ENCODE assay signal across 8 mouse cellular contexts in genomic region chr7:127935748-127936159, GRCm38 (mm10). TPM values are rescaled to one million over a fixed set of nuclear protein-coding genes. Genes with fewer than 3 reads are reported as not detected.
DNase-seq lines count a peak whose midpoint lies in the region; ATAC-seq and TF ChIP-seq lines count a peak whose summit lies in the region.

No protein-coding gene starts in this region.

- no peaks in the 10 kb centered on the region for H3K27me3 ChIP-seq in kidney, embryonic 14.5 days (ENCODE audit: control insufficient read depth, insufficient read depth, low read length)
- H3K27me3 ChIP-seq in hindbrain, embryonic 16.5 days (replicated peaks; ENCODE audit: control insufficient read depth, insufficient read depth, low read length) = no peaks in the 10 kb centered on the region; the same call in 1 of the 2 replicates
- peaks cover 4% of the 10 kb centered on the region; the same call in 1 of the 2 replicates for H3K27me3 ChIP-seq in midbrain, embryonic 13.5 days

- H3K4me1 ChIP-seq in kidney, embryonic 14.5 days (ENCODE audit: control insufficient read depth, insufficient read depth, low read length) = peaks cover 29% of the 10 kb centered on the region
- peaks cover 32% of the 10 kb centered on the region for H3K4me1 ChIP-seq in bone marrow macrophage, adult 2 months (ENCODE audit: control insufficient read depth, insufficient read depth, low read length)
- H3K4me1 ChIP-seq in hindbrain, embryonic 16.5 days (ENCODE audit: control insufficient read depth, insufficient read depth, low read depth, low read length) = peaks cover 12% of the 10 kb centered on the region
- H3K4me1 ChIP-seq in midbrain, embryonic 13.5 days (replicated peaks) = peaks cover 19% of the 10 kb centered on the region

- H3K36me3 ChIP-seq in kidney, embryonic 14.5 days (ENCODE audit: control insufficient read depth, insufficient read depth, low read length) = no peaks in the 10 kb centered on the region
- H3K36me3 ChIP-seq in hindbrain, embryonic 16.5 days (ENCODE audit: control insufficient read depth, insufficient read depth, low read length) = no peaks in the 10 kb centered on the region
- no peaks in the 10 kb centered on the region for H3K36me3 ChIP-seq in midbrain, embryonic 13.5 days

- under 1% methylated on average over 38 of the region's 38 CpGs for whole genome bisulfite sequencing in kidney, embryonic 14.5 days
- under 1% methylated on average over 34 of the region's 38 CpGs for WGBS in hindbrain, embryonic 16.5 days
- under 1% methylated on average over 38 of the region's 38 CpGs for WGBS in midbrain, embryonic 13.5 days

- peak; percentile 32 for ATAC-seq in kidney, embryonic 14.5 days (ENCODE audit: low FRiP score, low TSS enrichment)
- ATAC-seq in hindbrain, embryonic 16.5 days = peak; percentile 83
- ATAC-seq in midbrain, embryonic 13.5 days = peak; percentile 70

- no peak for DNase-seq in kidney, postnatal 25 days
- no peak for DNase-seq in cerebellum, adult 11 months
- DNase-seq in urinary bladder, postnatal 36 days (ENCODE audit: low spot score in 2 of 2) = no peak
- no peak for DNase-seq in Muller cell, postnatal 12 days (ENCODE audit: inconsistent ontology term)

- H3K9me3 ChIP-seq in kidney, embryonic 14.5 days (ENCODE audit: control insufficient read depth, low read length) = no peaks in the 10 kb centered on the region
- H3K9me3 ChIP-seq in hindbrain, embryonic 16.5 days (ENCODE audit: control insufficient read depth, low read length) = no peaks in the 10 kb centered on the region
- H3K9me3 ChIP-seq in midbrain, embryonic 13.5 days = no peaks in the 10 kb centered on the region

- H3K9ac ChIP-seq in kidney, embryonic 14.5 days (ENCODE audit: low read depth, low read length) = peak overlapping the region; percentile 76
- peak overlapping the region; percentile 93 for H3K9ac ChIP-seq in hindbrain, embryonic 16.5 days (ENCODE audit: low read depth, low read length)
- H3K9ac ChIP-seq in midbrain, embryonic 13.5 days (replicated peaks) = peak overlapping the region; percentile 86

- peak overlapping the region; percentile 99 for H3K4me2 ChIP-seq in kidney, embryonic 14.5 days (replicated peaks; ENCODE audit: low read depth, low read length)
- peak overlapping the region; percentile 93 for H3K4me2 ChIP-seq in hindbrain, embryonic 16.5 days (ENCODE audit: low read length)
- peak overlapping the region; percentile 83 for H3K4me2 ChIP-seq in midbrain, embryonic 13.5 days (replicated peaks)

- H3K27ac ChIP-seq in kidney, embryonic 14.5 days (ENCODE audit: low read depth, low read length) = no peak overlapping the region; the same call in 1 of the 2 replicates
- 0 out of 2 replicates have a peak overlapping the region, but pooled peaks have one; percentile 5 for H3K27ac ChIP-seq in bone marrow macrophage, adult 2 months (ENCODE audit: insufficient read depth, low read depth, low read length)
- peak overlapping the region; percentile 90 for H3K27ac ChIP-seq in hindbrain, embryonic 16.5 days (ENCODE audit: low read depth, low read length)
- H3K27ac ChIP-seq in midbrain, embryonic 13.5 days = peak overlapping the region; percentile 74

- no peak for TF ChIP-seq CTCF in bone marrow macrophage, adult 2 months (IDR thresholded peaks at IDR 0.05; ENCODE audit: low read depth, low read length)

- TF ChIP-seq POLR2A in bone marrow macrophage, adult 2 months (IDR thresholded peaks at IDR 0.05; ENCODE audit: borderline replicate concordance, low read depth, low read length) = no peak

- H3K4me3 ChIP-seq in kidney, embryonic 14.5 days (ENCODE audit: low read length) = peak overlapping the region; percentile 71
- H3K4me3 ChIP-seq in bone marrow macrophage, adult 2 months (ENCODE audit: insufficient read depth, low read length) = peak overlapping the region; percentile 85
- H3K4me3 ChIP-seq in hindbrain, embryonic 16.5 days (ENCODE audit: low read length) = peak overlapping the region; percentile 85
- H3K4me3 ChIP-seq in midbrain, embryonic 13.5 days (replicated peaks) = peak overlapping the region; percentile 70

RNA-seq across cellular contexts. Expression of gene Prss8, which starts 5.8 kb away (rescaled TPM):
- polyA plus RNA-seq in kidney, embryonic 14.5 days (2014; fragmentation: Nextera tagmentation; extraction: Ambion mirVana) = 44.7 and 47.1 TPM in 2 replicates
- not detected in 2 replicates for polyA plus RNA-seq in bone marrow macrophage, adult 2 months (2012; ENCODE audit: insufficient read depth, insufficient read length, missing spikeins)
- polyA plus RNA-seq in hindbrain, embryonic 16.5 days (2015; fragmentation: Nextera tagmentation; extraction: Ambion mirVana) = 0.50 TPM in 2 replicates
- 0.20 and 0.35 TPM in 2 replicates for polyA plus RNA-seq in midbrain, embryonic 13.5 days (2015; fragmentation: Nextera tagmentation; extraction: Ambion mirVana)

RNA-seq across cellular contexts. Expression of gene Prss36, which starts 10.8 kb away (rescaled TPM):
- 12.1 and 12.4 TPM in 2 replicates for polyA plus RNA-seq in kidney, embryonic 14.5 days (2014; fragmentation: Nextera tagmentation; extraction: Ambion mirVana)
- polyA plus RNA-seq in bone marrow macrophage, adult 2 months (2012; ENCODE audit: insufficient read depth, insufficient read length, missing spikeins) = 1.7 and 2.6 TPM in 2 replicates
- polyA plus RNA-seq in hindbrain, embryonic 16.5 days (2015; fragmentation: Nextera tagmentation; extraction: Ambion mirVana) = 14.3 and 14.9 TPM in 2 replicates
- polyA plus RNA-seq in midbrain, embryonic 13.5 days (2015; fragmentation: Nextera tagmentation; extraction: Ambion mirVana) = 11.8 and 12.7 TPM in 2 replicates

RNA-seq across cellular contexts. Expression of gene Kat8, which starts 23.4 kb away (rescaled TPM):
- polyA plus RNA-seq in kidney, embryonic 14.5 days (2014; fragmentation: Nextera tagmentation; extraction: Ambion mirVana) = 37.2 and 48.9 TPM in 2 replicates
- 23.7 and 29.1 TPM in 2 replicates for polyA plus RNA-seq in bone marrow macrophage, adult 2 months (2012; ENCODE audit: insufficient read depth, insufficient read length, missing spikeins)
- 42.1 and 42.3 TPM in 2 replicates for polyA plus RNA-seq in hindbrain, embryonic 16.5 days (2015; fragmentation: Nextera tagmentation; extraction: Ambion mirVana)
- 51.0 and 56.0 TPM in 2 replicates for polyA plus RNA-seq in midbrain, embryonic 13.5 days (2015; fragmentation: Nextera tagmentation; extraction: Ambion mirVana)

RNA-seq across cellular contexts. Expression of gene Fus, which starts 31.5 kb away (rescaled TPM):
- 62.7 and 77.7 TPM in 2 replicates for polyA plus RNA-seq in kidney, embryonic 14.5 days (2014; fragmentation: Nextera tagmentation; extraction: Ambion mirVana)
- 318 and 323 TPM in 2 replicates for polyA plus RNA-seq in bone marrow macrophage, adult 2 months (2012; ENCODE audit: insufficient read depth, insufficient read length, missing spikeins)
- polyA plus RNA-seq in hindbrain, embryonic 16.5 days (2015; fragmentation: Nextera tagmentation; extraction: Ambion mirVana) = 275 and 318 TPM in 2 replicates
- polyA plus RNA-seq in midbrain, embryonic 13.5 days (2015; fragmentation: Nextera tagmentation; extraction: Ambion mirVana) = 415 and 452 TPM in 2 replicates

RNA-seq across cellular contexts. Expression of gene Bckdk, which starts 31.9 kb away (rescaled TPM):
- 152 and 155 TPM in 2 replicates for polyA plus RNA-seq in kidney, embryonic 14.5 days (2014; fragmentation: Nextera tagmentation; extraction: Ambion mirVana)
- 50.9 and 73.8 TPM in 2 replicates for polyA plus RNA-seq in bone marrow macrophage, adult 2 months (2012; ENCODE audit: insufficient read depth, insufficient read length, missing spikeins)
- polyA plus RNA-seq in hindbrain, embryonic 16.5 days (2015; fragmentation: Nextera tagmentation; extraction: Ambion mirVana) = 67.1 and 72.5 TPM in 2 replicates
- 74.7 and 74.8 TPM in 2 replicates for polyA plus RNA-seq in midbrain, embryonic 13.5 days (2015; fragmentation: Nextera tagmentation; extraction: Ambion mirVana)

Comparison
In these comparisons a context has a peak if more than half of its experiments do, and no peak if none do; other contexts are left out.
1. ATAC-seq: peak in every context shown above with its lines; median percentile 83 in hindbrain, embryonic 16.5 days; 70 in midbrain, embryonic 13.5 days; 32 in kidney, embryonic 14.5 days.
2. RNA of gene Prss8, which starts 5.8 kb away (polyA plus RNA-seq): 44.7 to 47.1 TPM in kidney, embryonic 14.5 days; 0.50 TPM in hindbrain, embryonic 16.5 days, 0.20 to 0.35 TPM in midbrain, embryonic 13.5 days and not detected in bone marrow macrophage, adult 2 months; every median in the first group is over 10 times any median in the second.
3. Peak in every context shown above with its lines, with median percentiles within 50 percentile points of each other: H3K4me2 ChIP-seq, H3K4me3 ChIP-seq and H3K9ac ChIP-seq.